Mouse (Mus musculus): ENCODE measurements around the gene Adprm. TPM values are rescaled to one million over a fixed set of nuclear protein-coding genes. Genes with fewer than 3 reads are reported as not detected.

Adprm gene
- polyA plus RNA-seq, 1 experiment from 2014 or later: 36.6 TPM

- Histone ChIP-seq H3K4me3 (replicated peaks; ENCODE audit: low read depth, low read length) (no peak overlapping the region), H3K27me3 (ENCODE audit: control insufficient read depth, insufficient read depth, low read length) (peaks cover 10% of the 10 kb centered on the region; the same call in 1 of the 2 replicates), H3K27ac (replicated peaks; ENCODE audit: low read depth, low read length) (no peak overlapping the region), H3K4me2 (ENCODE audit: low read length) (no peak overlapping the region), H3K9ac (replicated peaks; ENCODE audit: low read length) (no peak overlapping the region), H3K4me1 (ENCODE audit: control insufficient read depth, insufficient read depth, low read length) (0 out of 2 replicates have a peak, but pooled peaks cover 3% of the 10 kb centered on the region), H3K36me3 (ENCODE audit: control insufficient read depth, insufficient read depth, low read length) (no peaks in the 10 kb centered on the region), H3K9me3 (ENCODE audit: control insufficient read depth, low read length) (no peaks in the 10 kb centered on the region)
- ATAC-seq (ENCODE audit: low FRiP score, low TSS enrichment): peak; percentile 46; the same call in 1 of the 2 replicates
- WGBS: 6% methylated on average over 11 of the region's 11 CpGs
- peak; percentile 46 for DNase-seq
Measured at GRCm38 (mm10) chr11:67081125-67081649, 28.8 kb upstream of the Adprm start.

DNA sequence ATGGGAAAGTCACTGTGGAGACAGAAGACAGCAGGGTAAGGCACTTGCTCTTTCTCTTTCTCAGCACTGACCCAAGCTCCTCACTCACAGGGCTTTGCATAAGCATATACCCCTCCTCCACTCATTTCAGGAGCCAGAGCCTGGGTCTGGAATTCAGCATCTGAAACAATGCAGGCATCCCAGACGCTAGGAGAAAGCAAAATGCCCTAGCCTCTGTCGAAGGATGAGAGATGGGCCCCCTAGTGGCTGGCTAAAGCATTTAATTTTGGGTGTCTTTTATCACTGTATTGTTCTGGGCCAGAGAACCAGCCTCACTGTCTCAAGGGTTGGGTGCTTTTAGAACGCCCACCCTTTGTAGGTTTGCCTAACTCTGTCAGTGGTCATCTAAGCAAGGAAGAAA, 27.8 kb upstream of the Adprm start:
- Histone ChIP-seq H3K27me3 (ENCODE audit: control insufficient read depth, insufficient read depth, low read length) (peaks cover 10% of the 10 kb centered on the region; the same call in 1 of the 2 replicates), H3K36me3 (ENCODE audit: control insufficient read depth, insufficient read depth, low read length) (no peaks in the 10 kb centered on the region), H3K4me1 (ENCODE audit: control insufficient read depth, insufficient read depth, low read length) (0 out of 2 replicates have a peak, but pooled peaks cover 3% of the 10 kb centered on the region), H3K27ac (replicated peaks; ENCODE audit: low read depth, low read length) (peak overlapping the region; percentile 60; the same call in 1 of the 2 replicates), H3K4me2 (ENCODE audit: low read length) (0 out of 2 replicates have a peak overlapping the region, but pooled peaks have one; percentile 1), H3K9ac (replicated peaks; ENCODE audit: low read length) (no peak overlapping the region), H3K9me3 (ENCODE audit: control insufficient read depth, low read length) (no peaks in the 10 kb centered on the region), H3K4me3 (replicated peaks; ENCODE audit: low read depth, low read length) (no peak overlapping the region)
- ATAC-seq (ENCODE audit: low FRiP score, low TSS enrichment) (peak; percentile 73), DNase-seq (peak; percentile 86)
- WGBS: 2% methylated on average over 3 of the region's 3 CpGs

- no peaks in the 10 kb centered on the region for H3K9me3 ChIP-seq (ENCODE audit: control insufficient read depth, low read length)
- 43% methylated on average over 11 of the region's 11 CpGs for WGBS
- H3K4me3 ChIP-seq (replicated peaks; ENCODE audit: low read depth, low read length): no peak overlapping the region
- DNase-seq: peak; percentile 19
- H3K4me2 ChIP-seq (ENCODE audit: low read length): 0 out of 2 replicates have a peak overlapping the region, but pooled peaks have one; percentile 1
- 0 out of 2 replicates have a peak, but pooled peaks cover 3% of the 10 kb centered on the region for H3K4me1 ChIP-seq (ENCODE audit: control insufficient read depth, insufficient read depth, low read length)
- peak overlapping the region; percentile 60; the same call in 1 of the 2 replicates for H3K27ac ChIP-seq (replicated peaks; ENCODE audit: low read depth, low read length)
- peaks cover 7% of the 10 kb centered on the region; the same call in 1 of the 2 replicates for H3K27me3 ChIP-seq (ENCODE audit: control insufficient read depth, insufficient read depth, low read length)
- no peaks in the 10 kb centered on the region for H3K36me3 ChIP-seq (ENCODE audit: control insufficient read depth, insufficient read depth, low read length)
- no peak overlapping the region for H3K9ac ChIP-seq (replicated peaks; ENCODE audit: low read length)
- no peak for ATAC-seq (ENCODE audit: low FRiP score, low TSS enrichment)
Measured at GRCm38 (mm10) chr11:67079740-67080139, 27.3 kb upstream of the Adprm start.

- Histone ChIP-seq H3K9ac (replicated peaks; ENCODE audit: low read length) (no peak overlapping the region), H3K9me3 (ENCODE audit: control insufficient read depth, low read length) (no peaks in the 10 kb centered on the region), H3K4me2 (ENCODE audit: low read length) (no peak overlapping the region), H3K4me1 (ENCODE audit: control insufficient read depth, insufficient read depth, low read length) (0 out of 2 replicates have a peak, but pooled peaks cover 3% of the 10 kb centered on the region), H3K27me3 (ENCODE audit: control insufficient read depth, insufficient read depth, low read length) (0 out of 2 replicates have a peak, but pooled peaks cover under 1% of the 10 kb centered on the region), H3K4me3 (replicated peaks; ENCODE audit: low read depth, low read length) (no peak overlapping the region), H3K27ac (replicated peaks; ENCODE audit: low read depth, low read length) (no peak overlapping the region), H3K36me3 (ENCODE audit: control insufficient read depth, insufficient read depth, low read length) (no peaks in the 10 kb centered on the region)
- ATAC-seq (ENCODE audit: low FRiP score, low TSS enrichment) (no peak), DNase-seq (no peak)
- 86% methylated on average over 6 of the region's 6 CpGs for WGBS
Measured at GRCm38 (mm10) chr11:67078888-67079287, 26.5 kb upstream of the Adprm start.

GRCm38 (mm10) chr11:67078000-67078399, 25.6 kb upstream of the Adprm start, which contains the start of gene Myh3:
Gene Myh3, plus strand, starts transcription at chr11:67078300.
- H3K4me3 ChIP-seq (replicated peaks; ENCODE audit: low read depth, low read length): no peak within 1 kb of the TSS
- no peak within 1 kb of the TSS for H3K27ac ChIP-seq (replicated peaks; ENCODE audit: low read depth, low read length)
- no peak for ATAC-seq (ENCODE audit: low FRiP score, low TSS enrichment)
- no peak within 1 kb of the TSS for H3K9ac ChIP-seq (replicated peaks; ENCODE audit: low read length)
- H3K36me3 ChIP-seq (ENCODE audit: control insufficient read depth, insufficient read depth, low read length): no peaks in the 10 kb centered on the region
- no peaks in the 10 kb centered on the region for H3K27me3 ChIP-seq (ENCODE audit: control insufficient read depth, insufficient read depth, low read length)
- no peak for DNase-seq
- 0 out of 2 replicates have a peak, but pooled peaks cover 3% of the 10 kb centered on the region for H3K4me1 ChIP-seq (ENCODE audit: control insufficient read depth, insufficient read depth, low read length)
- H3K4me2 ChIP-seq (ENCODE audit: low read length): no peak within 1 kb of the TSS
- H3K9me3 ChIP-seq (ENCODE audit: control insufficient read depth, low read length): no peaks in the 10 kb centered on the region
- 94% methylated on average over 5 of the region's 5 CpGs for WGBS

DNA sequence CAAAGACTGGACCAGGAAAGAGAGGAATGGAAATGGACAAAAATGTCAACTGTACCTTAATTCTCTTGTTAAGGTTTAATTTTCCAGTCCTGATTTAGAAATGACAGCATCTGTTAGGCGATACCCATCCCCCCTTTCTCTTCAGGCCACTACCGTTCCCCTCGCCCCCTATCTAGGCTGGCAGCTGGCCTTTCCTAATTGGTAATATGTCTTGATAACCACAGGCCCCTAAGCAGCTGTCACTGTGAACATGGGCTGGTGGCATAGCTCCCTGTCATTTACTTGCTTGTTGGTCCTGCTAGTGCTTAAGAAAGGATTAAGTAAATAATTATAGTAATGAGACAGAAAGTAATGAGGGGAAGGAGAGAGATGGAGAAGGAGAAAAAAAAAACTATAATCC, 25.0 kb upstream of the Adprm start:
- DNase-seq (peak; percentile 33), ATAC-seq (ENCODE audit: low FRiP score, low TSS enrichment) (no peak)
- no peak overlapping the region for H3K4me3 ChIP-seq (replicated peaks; ENCODE audit: low read depth, low read length)
- no peaks in the 10 kb centered on the region for H3K36me3 ChIP-seq (ENCODE audit: control insufficient read depth, insufficient read depth, low read length)
- H3K27me3 ChIP-seq (ENCODE audit: control insufficient read depth, insufficient read depth, low read length): no peaks in the 10 kb centered on the region
- H3K9ac ChIP-seq (replicated peaks; ENCODE audit: low read length): no peak overlapping the region
- H3K27ac ChIP-seq (replicated peaks; ENCODE audit: low read depth, low read length): no peak overlapping the region
- H3K4me1 ChIP-seq (ENCODE audit: control insufficient read depth, insufficient read depth, low read length): 0 out of 2 replicates have a peak, but pooled peaks cover 3% of the 10 kb centered on the region
- 51% methylated on average over 3 of the region's 3 CpGs for WGBS
- H3K9me3 ChIP-seq (ENCODE audit: control insufficient read depth, low read length): no peaks in the 10 kb centered on the region
- H3K4me2 ChIP-seq (ENCODE audit: low read length): no peak overlapping the region

DNA sequence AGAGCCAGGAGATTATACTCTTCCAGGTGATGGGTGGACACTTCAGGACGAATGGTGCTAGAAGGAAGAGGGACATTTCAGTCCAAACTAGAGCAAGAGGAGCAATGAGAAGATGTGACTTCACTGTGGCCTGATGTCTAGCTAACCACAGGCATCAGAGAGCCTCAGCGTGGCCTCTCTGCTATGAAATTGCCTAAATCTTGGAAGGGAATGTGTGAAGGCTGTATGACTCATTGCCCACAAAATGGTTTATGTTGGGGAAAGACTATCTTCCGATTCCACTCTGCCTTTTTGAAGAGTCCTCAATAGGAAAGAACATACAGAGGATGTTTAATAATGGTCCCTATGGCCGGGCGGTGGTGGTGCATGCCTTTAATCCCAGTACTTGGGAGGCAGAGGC, 24.4 kb upstream of the Adprm start:
- no peak for DNase-seq
- Histone ChIP-seq H3K36me3 (ENCODE audit: control insufficient read depth, insufficient read depth, low read length) (no peaks in the 10 kb centered on the region), H3K4me1 (ENCODE audit: control insufficient read depth, insufficient read depth, low read length) (0 out of 2 replicates have a peak, but pooled peaks cover 3% of the 10 kb centered on the region), H3K9me3 (ENCODE audit: control insufficient read depth, low read length) (no peaks in the 10 kb centered on the region), H3K9ac (replicated peaks; ENCODE audit: low read length) (no peak overlapping the region), H3K27me3 (ENCODE audit: control insufficient read depth, insufficient read depth, low read length) (no peaks in the 10 kb centered on the region), H3K4me2 (ENCODE audit: low read length) (no peak overlapping the region), H3K4me3 (replicated peaks; ENCODE audit: low read depth, low read length) (no peak overlapping the region), H3K27ac (replicated peaks; ENCODE audit: low read depth, low read length) (no peak overlapping the region)
- 94% methylated on average over 5 of the region's 5 CpGs for WGBS
- no peak for ATAC-seq (ENCODE audit: low FRiP score, low TSS enrichment)

DNA sequence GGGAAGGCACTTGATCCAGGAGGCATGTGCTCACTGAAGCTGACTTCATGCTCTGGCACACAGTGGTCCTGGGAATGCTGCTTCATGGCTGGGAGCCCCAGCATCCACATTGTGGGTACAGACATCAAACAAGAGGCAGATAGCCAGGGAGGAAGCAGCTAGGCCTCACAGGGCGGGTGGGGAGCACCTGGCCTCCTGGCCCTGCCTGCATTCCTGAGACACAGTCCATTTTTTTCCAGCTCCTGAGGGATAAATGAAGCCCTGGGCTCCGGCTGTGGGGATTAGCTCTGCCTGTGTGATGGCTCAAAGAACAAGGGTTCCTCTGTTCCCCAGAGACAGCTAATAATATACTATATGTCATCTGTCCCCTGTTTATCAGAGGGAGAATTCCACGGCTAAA, 22.6 kb upstream of the Adprm start:
- H3K9me3 ChIP-seq (ENCODE audit: control insufficient read depth, low read length): no peaks in the 10 kb centered on the region
- H3K27ac ChIP-seq (replicated peaks; ENCODE audit: low read depth, low read length): no peak overlapping the region
- 0 out of 2 replicates have a peak, but pooled peaks cover 3% of the 10 kb centered on the region for H3K4me1 ChIP-seq (ENCODE audit: control insufficient read depth, insufficient read depth, low read length)
- H3K36me3 ChIP-seq (ENCODE audit: control insufficient read depth, insufficient read depth, low read length): no peaks in the 10 kb centered on the region
- H3K9ac ChIP-seq (replicated peaks; ENCODE audit: low read length): no peak overlapping the region
- no peaks in the 10 kb centered on the region for H3K27me3 ChIP-seq (ENCODE audit: control insufficient read depth, insufficient read depth, low read length)
- no peak for ATAC-seq (ENCODE audit: low FRiP score, low TSS enrichment)
- H3K4me2 ChIP-seq (ENCODE audit: low read length): no peak overlapping the region
- 11% methylated on average over 3 of the region's 3 CpGs for WGBS
- no peak overlapping the region for H3K4me3 ChIP-seq (replicated peaks; ENCODE audit: low read depth, low read length)
- DNase-seq: peak; percentile 22

- H3K4me1 ChIP-seq (ENCODE audit: control insufficient read depth, insufficient read depth, low read length): no peaks in the 10 kb centered on the region
- H3K27me3 ChIP-seq (ENCODE audit: control insufficient read depth, insufficient read depth, low read length): no peaks in the 10 kb centered on the region
- H3K9ac ChIP-seq (replicated peaks; ENCODE audit: low read length): no peak overlapping the region
- H3K27ac ChIP-seq (replicated peaks; ENCODE audit: low read depth, low read length): no peak overlapping the region
- no peak for DNase-seq
- no peak overlapping the region for H3K4me3 ChIP-seq (replicated peaks; ENCODE audit: low read depth, low read length)
- H3K9me3 ChIP-seq (ENCODE audit: control insufficient read depth, low read length): no peaks in the 10 kb centered on the region
- 72% methylated on average over 15 of the region's 15 CpGs for WGBS
- 0 out of 2 replicates have a peak, but pooled peaks cover 3% of the 10 kb centered on the region for H3K36me3 ChIP-seq (ENCODE audit: control insufficient read depth, insufficient read depth, low read length)
- no peak overlapping the region for H3K4me2 ChIP-seq (ENCODE audit: low read length)
- ATAC-seq (ENCODE audit: low FRiP score, low TSS enrichment): no peak
Measured at GRCm38 (mm10) chr11:67072615-67073130, 20.3 kb upstream of the Adprm start.

All from midbrain, embryonic 14.5 days (tissue).